Mouse (Mus musculus) CD4-positive, CD25-positive, alpha-beta regulatory T cell, adult 4 months (primary cell): ENCODE data around the gene Nmbr. TPM values are rescaled to one million over a fixed set of nuclear protein-coding genes. Genes with fewer than 3 reads are reported as not detected.

Experiments
- polyA plus RNA-seq, 2 experiments: library from polyadenylated mRNA; unstranded; fragments of 100-300 nt; shearing (Covaris generic); gene quantifications; one replicate each; pipeline ENCODE4 v1.2.1; 2017

The Nmbr gene
- polyA plus RNA-seq, 2 experiments from 2014 or later: not detected

Other genes starting within 250 kb of the Nmbr start
- gene Adgrg6, start 159.9 kb upstream of the Nmbr start, polyA plus RNA-seq: not detected
- 100 to 1,000 TPM; 103 to 104 TPM for gene Vta1, start within 50 bp of the Nmbr start, polyA plus RNA-seq
- gene Gje1, start 12.6 kb downstream of the Nmbr start, polyA plus RNA-seq: not detected